Mouse (Mus musculus) testis, adult 2 months (tissue): ENCODE results near the gene Zfp830.

ENCODE experiments used
- CTCF ChIP-seq: fragments of 200-500 bp; IDR thresholded peaks from 2 replicates; pipeline ENCODE4 v1.5.1; 2012; ENCODE audit warnings: low read depth, mild to moderate bottlenecking, inconsistent platforms, low read length, moderate library complexity; ENCODE audit not compliant: control insufficient read depth, insufficient read depth, insufficient replicate concordance
- POLR2A ChIP-seq: fragments of 200-500 bp; IDR thresholded peaks from 2 replicates; pipeline ENCODE4 v1.6.1; 2012; ENCODE audit warnings: low read depth, mild to moderate bottlenecking, inconsistent platforms, low read length, moderate library complexity; ENCODE audit not compliant: control insufficient read depth

- TF ChIP-seq CTCF (peak; percentile 18; the same call in 1 of the 2 replicates), POLR2A (no peak)
Measured at GRCm38 (mm10) chr11:82726862-82727261, 37.3 kb upstream of the Zfp830 start.
